Mouse (Mus musculus) testis, postnatal 10 days (tissue): ENCODE data around the gene Vmn1r41.

Source experiments
- DNase-seq: peaks from one replicate; pipeline ENCODE4 v3.0.0; 2021; ENCODE audit warnings: low spot score

The Vmn1r41 gene

DNA sequence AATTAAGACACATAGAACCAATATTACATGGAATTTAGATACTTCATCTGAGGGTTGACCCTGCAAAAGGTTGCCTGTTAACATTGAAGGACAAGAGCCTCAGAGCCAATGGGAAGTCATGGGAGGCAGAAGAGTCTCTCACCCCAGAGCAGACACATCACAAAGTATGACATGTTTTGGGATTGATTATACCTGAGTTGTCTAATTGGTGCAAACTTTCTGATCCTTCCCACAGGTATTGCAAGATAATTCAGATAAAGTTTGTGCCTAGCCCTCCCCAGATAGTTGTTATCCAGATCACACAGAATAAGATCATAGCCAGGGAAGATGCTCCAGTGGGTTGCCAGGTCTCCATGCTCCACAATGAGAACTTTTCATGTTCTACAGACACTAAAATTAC lies at the start of gene Vmn1r41:
Gene Vmn1r41 (plus strand): TSS at position 301 of the 400 bp plus-strand sequence.
- DNase-seq, result no peak

GRCm38 (mm10) chr6:89706624-89707023 lies 33.9 kb upstream of the Vmn1r41 start:
- no peak for DNase-seq

- no peak for DNase-seq
Measured at GRCm38 (mm10) chr6:89707240-89707639, 33.3 kb upstream of the Vmn1r41 start, which contains the start of gene Vmn1r40. Vmn1r40 (plus strand) TSS chr6:89707540.

GRCm38 (mm10) chr6:89718051-89718450 lies 22.5 kb upstream of the Vmn1r41 start:
- no peak for DNase-seq

- no peak for DNase-seq
Measured at GRCm38 (mm10) chr6:89742811-89743210, 2.2 kb downstream of the Vmn1r41 start.

GRCm38 (mm10) chr6:89790231-89790630 lies 49.7 kb downstream of the Vmn1r41 start:
- no peak for DNase-seq
